Mouse (Mus musculus) heart, embryonic 11.5 days (tissue): ENCODE measurements around the gene Pacs1. TPM values are rescaled to one million over a fixed set of nuclear protein-coding genes. Genes with fewer than 3 reads are reported as not detected.
A peak's percentile ranks its signal among the peaks of the same experiment; 100 is the strongest.

Experiments
- ATAC-seq: fragments of 200-750 bp; cut with Nextera tagmentation; replicated peaks from 2 replicates; pipeline ENCODE4 v1.8.0; 2017; ENCODE audit warnings: moderate library complexity; ENCODE audit not compliant: insufficient number of reproducible peaks, low FRiP score, low TSS enrichment
- H3K27ac ChIP-seq: fragments of 300-500 bp; sonication (generic); 2 replicates; pipeline ENCODE4 v1.5.1; 2014; ENCODE audit warnings: mild to moderate bottlenecking, low read depth, low read length
- H3K27me3 ChIP-seq: fragments of 300-500 bp; sonication (generic); 2 replicates; pipeline ENCODE4 v1.6.1; 2014; ENCODE audit warnings: mild to moderate bottlenecking, low read length, mixed read lengths; ENCODE audit not compliant: control insufficient read depth, insufficient read depth
- H3K36me3 ChIP-seq: fragments of 300-500 bp; sonication (generic); 2 replicates; pipeline ENCODE4 v1.6.1; 2014; ENCODE audit warnings: mild to moderate bottlenecking, low read length, moderate library complexity, mixed read lengths; ENCODE audit not compliant: control insufficient read depth, insufficient read depth
- H3K4me1 ChIP-seq: fragments of 300-500 bp; sonication (generic); 2 replicates; pipeline ENCODE4 v1.6.1; 2014; ENCODE audit warnings: low read length; ENCODE audit not compliant: control insufficient read depth, insufficient read depth
- H3K4me2 ChIP-seq: fragments of 300-500 bp; sonication (generic); 2 replicates; pipeline ENCODE4 v1.6.1; 2014; ENCODE audit warnings: mild to moderate bottlenecking, moderate library complexity
- H3K4me3 ChIP-seq: fragments of 300-500 bp; sonication (generic); 2 replicates; pipeline ENCODE4 v1.5.1; 2014; ENCODE audit warnings: low read depth, low read length
- H3K9ac ChIP-seq: fragments of 300-500 bp; sonication (generic); 2 replicates; pipeline ENCODE4 v1.6.1; 2014; ENCODE audit warnings: mild to moderate bottlenecking, low read depth, low read length, moderate library complexity
- H3K9me3 ChIP-seq: fragments of 300-500 bp; sonication (generic); replicated peaks from 2 replicates; pipeline ENCODE4 v1.6.1; 2016; ENCODE audit warnings: low read length; ENCODE audit not compliant: control insufficient read depth
- WGBS: fragments of 180-500 bp; shearing (Covaris S2); extraction: QIAGEN DNeasy Blood & Tissue Kit; methylation state at CpG from one replicate; pipeline ENCODE4 v1.1.7; 2014; ENCODE audit not compliant: insufficient replicate concordance; 5-methylcytosine and 5-hydroxymethylcytosine counted together
- microRNA-seq: library from miRNA; unstranded; fragments of <30 nt; microRNA quantifications from one replicate; pipeline ENCODE4, GENCODE M21; 2016; ENCODE audit warnings: borderline number of aligned reads
- polyA plus RNA-seq: library from polyadenylated mRNA; unstranded; fragments of >200 nt; fragmentation: Nextera tagmentation; extraction: Ambion mirVana; gene quantifications from 2 replicates; pipeline ENCODE4 v1.2.1, GENCODE M21; 2014

Pacs1 gene
- polyA plus RNA-seq, 1 experiment from 2014 or later = 22.8 TPM

- peaks cover 18% of the 10 kb centered on the region for H3K4me1 ChIP-seq
- H3K36me3 ChIP-seq = 0 out of 2 replicates have a peak, but pooled peaks cover 2% of the 10 kb centered on the region
- H3K4me2 ChIP-seq = peak within 1 kb of the TSS; percentile 80
- H3K9me3 ChIP-seq = no peaks in the 10 kb centered on the region
- H3K27me3 ChIP-seq = peaks cover 62% of the 10 kb centered on the region
- WGBS = under 1% methylated on average over 56 of the region's 69 CpGs
- H3K4me3 ChIP-seq = peak within 1 kb of the TSS; percentile 50
- no peak for ATAC-seq
- no peak within 1 kb of the TSS for H3K27ac ChIP-seq
- H3K9ac ChIP-seq = peak within 1 kb of the TSS; percentile 11; the same call in 1 of the 2 replicates
Measured at GRCm38 (mm10) chr19:5085145-5085863, 187.6 kb downstream of the Pacs1 start, which contains the start of gene Tmem151a. Gene Tmem151a (minus strand): TSS chr19:5085531.

- Histone ChIP-seq H3K27me3 (peaks cover 67% of the 10 kb centered on the region), H3K4me1 (peaks cover 18% of the 10 kb centered on the region), H3K4me2 (peak overlapping the region; percentile 80), H3K4me3 (peak overlapping the region; percentile 50), H3K27ac (no peak overlapping the region), H3K9ac (no peak overlapping the region), H3K9me3 (no peaks in the 10 kb centered on the region), H3K36me3 (0 out of 2 replicates have a peak, but pooled peaks cover under 1% of the 10 kb centered on the region)
- no peak for ATAC-seq
- WGBS = 3% methylated on average over 12 of the region's 15 CpGs
Measured at GRCm38 (mm10) chr19:5084834-5085144, 188.1 kb downstream of the Pacs1 start.

- WGBS = 54% methylated on average over 3 of the region's 3 CpGs
- peak overlapping the region; percentile 50 for H3K4me3 ChIP-seq
- H3K27ac ChIP-seq = no peak overlapping the region
Measured at GRCm38 (mm10) chr19:5083961-5084833, 188.7 kb downstream of the Pacs1 start.

More at GRCm38 (mm10) chr19:5083961-5084833, 188.7 kb downstream of the Pacs1 start:
- Histone ChIP-seq H3K9me3 (no peaks in the 10 kb centered on the region), H3K4me2 (peak overlapping the region; percentile 80), H3K4me1 (peaks cover 15% of the 10 kb centered on the region), H3K36me3 (no peaks in the 10 kb centered on the region), H3K9ac (no peak overlapping the region), H3K27me3 (peaks cover 68% of the 10 kb centered on the region)
- ATAC-seq = no peak

Small RNAs within 50 kb of the gene (microRNA-seq; reads per million reads assigned to microRNA genes)
- gene Gm27468 = not detected

Other genes starting within 250 kb of the Pacs1 start
- 8.2 and 10.3 TPM in 2 replicates for gene Slc29a2, start 249.3 kb downstream of the Pacs1 start, polyA plus RNA-seq
- 37.4 and 46.9 TPM in 2 replicates for gene B4gat1, start 234.3 kb downstream of the Pacs1 start, polyA plus RNA-seq
- gene AC124502.3, start 234.2 kb downstream of the Pacs1 start, polyA plus RNA-seq = 0.93 and 2.0 TPM in 2 replicates
- gene Brms1, start 231.8 kb downstream of the Pacs1 start, polyA plus RNA-seq = 35.3 and 36.4 TPM in 2 replicates
- gene Rin1, start 222.6 kb downstream of the Pacs1 start, polyA plus RNA-seq = 3.0 and 4.3 TPM in 2 replicates
- gene Cd248, start 205.0 kb downstream of the Pacs1 start, polyA plus RNA-seq = 24.2 and 27.3 TPM in 2 replicates
- gene Tmem151a, start 187.6 kb downstream of the Pacs1 start, polyA plus RNA-seq = 4.6 and 4.7 TPM in 2 replicates
- gene Yif1a, start 184.6 kb downstream of the Pacs1 start, polyA plus RNA-seq = 102 and 103 TPM in 2 replicates
- 8.4 TPM in 2 replicates for gene Cnih2, start 174.6 kb downstream of the Pacs1 start, polyA plus RNA-seq
- gene Rab1b, start 166.0 kb downstream of the Pacs1 start, polyA plus RNA-seq = 211 and 225 TPM in 2 replicates
- 19.8 and 24.3 TPM in 2 replicates for gene Klc2, start 154.6 kb downstream of the Pacs1 start, polyA plus RNA-seq
- gene Sf3b2, start 22.3 kb upstream of the Pacs1 start, polyA plus RNA-seq = 224 and 239 TPM in 2 replicates
- 3.8 and 4.8 TPM in 2 replicates for gene Gal3st3, start 25.2 kb upstream of the Pacs1 start, polyA plus RNA-seq
- not detected in 2 replicates for gene Catsper1, start 62.6 kb upstream of the Pacs1 start, polyA plus RNA-seq
- 0.60 and 0.84 TPM in 2 replicates for gene Cst6, start 76.5 kb upstream of the Pacs1 start, polyA plus RNA-seq
- gene Eif1ad, start 93.6 kb upstream of the Pacs1 start, polyA plus RNA-seq = 45.3 and 49.4 TPM in 2 replicates
- 443 and 453 TPM in 2 replicates for gene Banf1, start 94.0 kb upstream of the Pacs1 start, polyA plus RNA-seq
- 39.0 and 44.5 TPM in 2 replicates for gene Sart1, start 115.6 kb upstream of the Pacs1 start, polyA plus RNA-seq
- gene Tsga10ip, start 129.4 kb upstream of the Pacs1 start, polyA plus RNA-seq = 0.87 and 1.7 TPM in 2 replicates
- 138 and 150 TPM in 2 replicates for gene Drap1, start 151.9 kb upstream of the Pacs1 start, polyA plus RNA-seq
- 23.8 and 27.4 TPM in 2 replicates for gene AI837181, start 152.0 kb upstream of the Pacs1 start, polyA plus RNA-seq
- gene Fosl1, start 174.4 kb upstream of the Pacs1 start, polyA plus RNA-seq = not detected in 2 replicates
- 8.1 and 10.0 TPM in 2 replicates for gene Ccdc85b, start 184.8 kb upstream of the Pacs1 start, polyA plus RNA-seq
- 73.6 and 79.8 TPM in 2 replicates for gene Fibp, start 187.5 kb upstream of the Pacs1 start, polyA plus RNA-seq
- gene Ctsw, start 195.4 kb upstream of the Pacs1 start, polyA plus RNA-seq = 0.84 and 0.86 TPM in 2 replicates
- 72.2 and 72.5 TPM in 2 replicates for gene Efemp2, start 200.8 kb upstream of the Pacs1 start, polyA plus RNA-seq
- 32.2 and 40.0 TPM in 2 replicates for gene Mus81, start 215.3 kb upstream of the Pacs1 start, polyA plus RNA-seq
- 2,455 and 2,528 TPM in 2 replicates for gene Cfl1, start 217.3 kb upstream of the Pacs1 start, polyA plus RNA-seq
- gene 1700020D05Rik, start 230.7 kb upstream of the Pacs1 start, polyA plus RNA-seq = not detected in 2 replicates
- gene Snx32, start 237.4 kb upstream of the Pacs1 start, polyA plus RNA-seq = 14.0 and 16.7 TPM in 2 replicates